Mouse (Mus musculus) bone marrow, adult 2 months (tissue): Measurements from ENCODE around the gene Aebp1. TPM values are rescaled to one million over a fixed set of nuclear protein-coding genes. Genes with fewer than 3 reads are reported as not detected.

ENCODE experiments used
- H3K27ac ChIP-seq: fragments of 200-500 bp; 2 replicates; pipeline ENCODE4 v1.5.1; 2012; ENCODE audit warnings: low read depth, mild to moderate bottlenecking, control low read depth, inconsistent platforms, low read length; ENCODE audit not compliant: control insufficient read depth, poor library complexity, insufficient read depth
- H3K4me1 ChIP-seq: fragments of 200-500 bp; 2 replicates; pipeline ENCODE4 v1.6.1; 2011; ENCODE audit warnings: low read length; ENCODE audit not compliant: control insufficient read depth, insufficient read depth
- H3K4me3 ChIP-seq: fragments of 200-500 bp; replicated peaks from 2 replicates; pipeline ENCODE3; 2011; ENCODE audit warnings: mild to moderate bottlenecking, low read depth, low read length, control low read depth; ENCODE audit not compliant: control insufficient read depth
- CTCF ChIP-seq: fragments of 200-500 bp; IDR thresholded peaks from 2 replicates; pipeline ENCODE4 v1.5.1; 2011; ENCODE audit warnings: low read length, control low read depth; ENCODE audit not compliant: control insufficient read depth, insufficient read depth
- POLR2A ChIP-seq: fragments of 200-500 bp; IDR thresholded peaks from 2 replicates; pipeline ENCODE4 v1.6.1; 2011; ENCODE audit warnings: low read depth, mild to moderate bottlenecking, control low read depth, low read length, borderline replicate concordance; ENCODE audit not compliant: control insufficient read depth
- WGBS: fragments of 180-500 bp; shearing (Covaris S2); methylation state at CpG from one replicate; pipeline ENCODE4 v1.1.7; 2018; 5-methylcytosine and 5-hydroxymethylcytosine counted together
- polyA plus RNA-seq: library from polyadenylated mRNA; stranded (reverse); fragments of >200 nt; gene quantifications from 2 replicates; pipeline ENCODE4 v1.2.4, GENCODE M21; 2011; ENCODE audit warnings: low replicate concordance; ENCODE audit not compliant: missing spikeins, insufficient read depth, insufficient read length

Gene Aebp1
- polyA plus RNA-seq, 1 experiment = 2.3 TPM

GRCm38 (mm10) chr11:5915429-5916177, 53.9 kb downstream of the Aebp1 start:
- TF ChIP-seq POLR2A (no peak), CTCF (no peak)
- Histone ChIP-seq H3K4me3 (no peak overlapping the region), H3K4me1 (no peaks in the 10 kb centered on the region), H3K27ac (no peak overlapping the region)
- WGBS = 49% methylated on average over 5 of the region's 5 CpGs

- WGBS = 83% methylated on average over 8 of the region's 8 CpGs
- Histone ChIP-seq H3K4me3 (no peak overlapping the region), H3K4me1 (no peaks in the 10 kb centered on the region), H3K27ac (no peak overlapping the region)
- TF ChIP-seq POLR2A = no peak
- no peak for TF ChIP-seq CTCF
Measured at GRCm38 (mm10) chr11:5916178-5916548, 54.4 kb downstream of the Aebp1 start.

DNA sequence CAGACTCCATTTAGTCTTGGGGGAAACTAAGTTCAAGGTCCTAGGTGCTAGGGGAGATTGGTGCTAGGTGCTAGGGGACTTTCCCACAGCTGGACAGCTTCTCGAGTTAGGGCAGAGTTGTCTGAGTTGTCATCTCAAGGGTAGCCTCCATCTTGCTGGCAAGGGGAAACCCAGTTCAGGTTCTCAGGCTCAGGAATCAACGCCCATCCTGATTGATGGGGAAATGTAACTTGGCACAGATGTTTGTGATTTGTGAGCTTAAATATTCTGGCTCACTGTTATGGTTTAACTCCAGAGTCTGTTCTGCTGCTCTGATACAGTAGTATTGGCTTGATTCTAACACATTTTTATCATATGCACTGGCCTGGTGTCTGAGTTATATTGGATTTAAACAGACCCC, 56.4 kb downstream of the Aebp1 start:
- 69% methylated on average over 2 of the region's 2 CpGs for whole genome bisulfite sequencing

DNA sequence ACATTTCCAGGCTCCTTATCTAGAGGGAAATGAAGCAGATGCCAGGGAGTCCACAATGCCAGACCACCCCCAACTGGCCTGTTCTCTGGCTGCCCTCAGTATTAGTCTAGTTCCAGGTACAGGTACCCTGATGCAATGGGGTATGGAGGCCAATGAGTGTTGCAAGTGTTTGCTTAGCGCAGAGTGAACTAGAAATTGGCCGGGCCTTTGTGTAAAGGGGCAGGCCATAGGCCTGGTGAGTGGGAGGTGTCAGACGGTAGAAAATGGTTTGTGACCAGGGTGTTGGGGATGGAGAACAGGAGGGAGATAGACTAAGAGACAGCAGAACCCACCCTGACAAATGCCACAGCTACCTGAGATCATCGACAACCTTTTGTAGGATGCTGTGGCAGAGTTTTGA, 57.9 kb downstream of the Aebp1 start:
- no peaks in the 10 kb centered on the region for H3K4me1 ChIP-seq

More for the DNA sequence above, 56.4 kb downstream of the Aebp1 start:
- no peak overlapping the region for H3K4me3 ChIP-seq
- no peak for TF ChIP-seq CTCF
- no peak for TF ChIP-seq POLR2A
- H3K27ac ChIP-seq = no peak overlapping the region
- no peaks in the 10 kb centered on the region for H3K4me1 ChIP-seq

GRCm38 (mm10) chr11:5920323-5920960, 58.7 kb downstream of the Aebp1 start:
- no peak for TF ChIP-seq POLR2A
- no peak for TF ChIP-seq CTCF

More for the DNA sequence above, 57.9 kb downstream of the Aebp1 start:
- WGBS = 84% methylated on average over 4 of the region's 4 CpGs
- no peak overlapping the region for H3K4me3 ChIP-seq
- no peak overlapping the region for H3K27ac ChIP-seq
- no peak for TF ChIP-seq CTCF
- TF ChIP-seq POLR2A = no peak

More at GRCm38 (mm10) chr11:5920323-5920960, 58.7 kb downstream of the Aebp1 start:
- H3K27ac ChIP-seq = no peak overlapping the region
- 32% methylated on average over 17 of the region's 17 CpGs for WGBS
- no peak overlapping the region for H3K4me3 ChIP-seq
- no peaks in the 10 kb centered on the region for H3K4me1 ChIP-seq

Other genes starting within 250 kb of the Aebp1 start
- gene Mrps24, start 146.3 kb upstream of the Aebp1 start, polyA plus RNA-seq = 28.2 and 49.7 TPM in 2 replicates
- 4.8 and 6.3 TPM in 2 replicates for gene Urgcp, start 99.6 kb upstream of the Aebp1 start, polyA plus RNA-seq
- gene Dbnl, start 73.5 kb upstream of the Aebp1 start, polyA plus RNA-seq = 48.8 and 72.4 TPM in 2 replicates
- gene Pgam2, start 58.2 kb upstream of the Aebp1 start, polyA plus RNA-seq = 3.9 and 8.6 TPM in 2 replicates
- 16.8 and 42.5 TPM in 2 replicates for gene Polm, start 23.9 kb upstream of the Aebp1 start, polyA plus RNA-seq
- 13.9 and 19.9 TPM in 2 replicates for gene Pold2, start 16.3 kb downstream of the Aebp1 start, polyA plus RNA-seq
- gene Myl7, start 36.8 kb downstream of the Aebp1 start, polyA plus RNA-seq = not detected in 2 replicates
- 2.8 and 3.7 TPM in 2 replicates for gene Gck, start 88.1 kb downstream of the Aebp1 start, polyA plus RNA-seq
- gene Ykt6, start 93.7 kb downstream of the Aebp1 start, polyA plus RNA-seq = 24.6 and 30.8 TPM in 2 replicates
- gene Camk2b, start 204.4 kb downstream of the Aebp1 start, polyA plus RNA-seq = 1.4 and 5.1 TPM in 2 replicates